In the genomic region with DNA sequence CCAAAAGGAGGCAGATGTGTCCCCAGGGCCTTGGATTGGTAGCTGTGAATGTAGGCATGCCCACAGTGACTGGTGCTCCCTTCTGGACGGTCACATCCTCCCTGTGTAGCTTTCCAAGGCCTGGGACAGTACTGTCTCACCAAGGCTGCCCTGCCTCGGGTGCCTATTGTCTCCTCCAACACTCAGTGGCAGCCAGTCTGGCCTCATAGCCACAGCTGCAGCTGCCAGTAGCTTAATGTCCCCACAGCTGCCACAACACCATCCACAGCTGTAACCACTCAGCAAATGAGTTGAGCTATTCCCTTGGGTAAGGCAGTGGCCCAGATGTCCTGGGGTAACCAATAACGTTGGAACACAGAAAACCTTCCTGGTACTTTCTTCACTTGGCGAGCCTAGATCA, we compare ENCODE assay signal across 9 mouse cellular contexts.
DNase-seq lines count a peak whose midpoint lies in the region; ATAC-seq lines count a peak whose summit lies in the region.
"Had no signal": no experiment of that assay in that cellular context is flagged by ENCODE, and none has a peak within 500 bp of the region (broad histone marks: within the 10 kb centered on the region; RNA-seq: fewer than 3 reads in every experiment).

No protein-coding gene starts in this region.

- intact Hi-C loops in heart, postnatal 36 days (cut with DNase I): no loop called here
- intact Hi-C loops in gastrocnemius, postnatal 14 days (cut with DNase I; ENCODE audit: low total_unique reads): no loop called here

- peak; percentile 45 for DNase-seq in embryo, embryonic 10 days (ENCODE audit: low spot score)
- no peak for DNase-seq in embryo, embryonic 9.5 days (ENCODE audit: extremely low spot score)
- peak; percentile 8 to 10 for DNase-seq in heart, postnatal 36 days
- no peak for DNase-seq in gastrocnemius, postnatal 14 days
- no peak for DNase-seq in kidney, postnatal 25 days
- DNase-seq: spleen, adult 18-20 months had no signal

- no peak overlapping the region for H3K4me2 ChIP-seq in embryonic facial prominence, embryonic 12.5 days (replicated peaks)

- H3K9ac ChIP-seq in embryonic facial prominence, embryonic 12.5 days: no peak overlapping the region

- 30% methylated on average over 4 of the region's 4 CpGs for WGBS in embryonic facial prominence, embryonic 12.5 days

- H3K27ac ChIP-seq in embryonic facial prominence, embryonic 12.5 days: no peak overlapping the region

- peak; percentile 43; the same call in 1 of the 2 replicates for ATAC-seq in embryonic facial prominence, embryonic 12.5 days (ENCODE audit: insufficient number of reproducible peaks, insufficient read depth, low FRiP score, low TSS enrichment)
- 0 out of 2 replicates have a peak, but pooled peaks have one; percentile 10 for ATAC-seq in megakaryocyte, adult 5-6 weeks (ENCODE audit: poor library complexity, severe bottlenecking)
- no peak for ATAC-seq in activated CD4-positive, CD25-positive, alpha-beta regulatory T cell, adult 4 months

- H3K9me3 ChIP-seq in embryonic facial prominence, embryonic 12.5 days: no peaks in the 10 kb centered on the region

- H3K36me3 ChIP-seq in embryonic facial prominence, embryonic 12.5 days: no peaks in the 10 kb centered on the region

- peaks cover 9% of the 10 kb centered on the region; the same call in 1 of the 2 replicates for H3K4me1 ChIP-seq in embryonic facial prominence, embryonic 12.5 days

- H3K27me3 ChIP-seq in embryonic facial prominence, embryonic 12.5 days: no peaks in the 10 kb centered on the region

- no peak overlapping the region for H3K4me3 ChIP-seq in embryonic facial prominence, embryonic 12.5 days

Comparison
In these comparisons a context has a peak if more than half of its experiments do, and no peak if none do; other contexts are left out.
1. DNase-seq: peak in embryo, embryonic 10 days (single experiment) and heart, postnatal 36 days (2 of 2); none in embryo, embryonic 9.5 days (single experiment), gastrocnemius, postnatal 14 days (single experiment) and kidney, postnatal 25 days (0 of 2).